Mouse (Mus musculus) layer of hippocampus, postnatal 14 days (tissue): ENCODE measurements around the gene Capn11. TPM values are rescaled to one million over a fixed set of nuclear protein-coding genes. Genes with fewer than 3 reads are reported as not detected.

Experiments used
- DNase-seq, 2 experiments: peaks; one replicate each; pipeline ENCODE4 v3.0.0; 2021 to 2022; ENCODE audit warnings: low spot score in 2 of 2, mixed read lengths in 1 of 2
- total RNA-seq, 2 experiments: library from RNA; stranded (reverse); gene quantifications; 2 replicates each; pipeline ENCODE4 v1.2.3; 2021

The Capn11 gene
- total RNA-seq, 2 experiments from 2014 or later = 0.14 to 0.25 TPM

DNA sequence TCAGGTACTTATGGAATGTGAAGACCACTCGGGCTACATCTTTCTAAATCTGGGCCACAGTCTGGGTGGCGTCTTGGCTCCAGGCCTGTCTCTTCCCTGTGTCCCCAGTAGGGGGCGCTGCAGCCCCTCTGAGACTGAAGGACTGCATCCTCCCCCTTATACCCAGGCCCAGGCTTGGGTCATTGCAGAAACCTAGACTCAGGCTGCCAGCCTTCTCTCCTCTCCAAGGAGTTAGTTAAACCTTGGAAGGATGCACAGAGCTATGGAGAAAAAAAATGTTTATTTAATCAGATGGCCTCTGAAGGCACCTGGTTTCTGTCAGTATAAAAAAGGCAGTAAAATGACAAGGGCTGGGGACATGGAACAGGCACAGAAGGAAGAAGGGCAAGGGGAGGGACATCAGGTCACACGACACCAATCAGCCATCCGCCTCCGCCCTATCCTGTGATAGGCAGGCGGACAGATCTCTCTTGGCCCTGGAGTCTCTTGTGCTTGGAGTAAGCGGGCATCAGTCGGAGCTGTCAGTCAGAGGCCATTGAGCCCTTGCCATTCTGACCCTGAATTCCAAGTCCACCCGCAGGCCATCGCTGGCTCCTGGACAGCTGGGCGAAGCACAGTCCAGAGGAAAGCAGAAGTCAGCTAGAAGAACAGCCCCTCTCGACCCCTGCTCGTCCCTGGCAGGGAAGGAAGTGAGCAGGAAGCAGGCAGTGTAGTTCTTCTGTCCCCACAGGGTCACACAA lies 74.0 kb downstream of the Capn11 start:
- DNase-seq = peak; percentile 80 to 86

DNA sequence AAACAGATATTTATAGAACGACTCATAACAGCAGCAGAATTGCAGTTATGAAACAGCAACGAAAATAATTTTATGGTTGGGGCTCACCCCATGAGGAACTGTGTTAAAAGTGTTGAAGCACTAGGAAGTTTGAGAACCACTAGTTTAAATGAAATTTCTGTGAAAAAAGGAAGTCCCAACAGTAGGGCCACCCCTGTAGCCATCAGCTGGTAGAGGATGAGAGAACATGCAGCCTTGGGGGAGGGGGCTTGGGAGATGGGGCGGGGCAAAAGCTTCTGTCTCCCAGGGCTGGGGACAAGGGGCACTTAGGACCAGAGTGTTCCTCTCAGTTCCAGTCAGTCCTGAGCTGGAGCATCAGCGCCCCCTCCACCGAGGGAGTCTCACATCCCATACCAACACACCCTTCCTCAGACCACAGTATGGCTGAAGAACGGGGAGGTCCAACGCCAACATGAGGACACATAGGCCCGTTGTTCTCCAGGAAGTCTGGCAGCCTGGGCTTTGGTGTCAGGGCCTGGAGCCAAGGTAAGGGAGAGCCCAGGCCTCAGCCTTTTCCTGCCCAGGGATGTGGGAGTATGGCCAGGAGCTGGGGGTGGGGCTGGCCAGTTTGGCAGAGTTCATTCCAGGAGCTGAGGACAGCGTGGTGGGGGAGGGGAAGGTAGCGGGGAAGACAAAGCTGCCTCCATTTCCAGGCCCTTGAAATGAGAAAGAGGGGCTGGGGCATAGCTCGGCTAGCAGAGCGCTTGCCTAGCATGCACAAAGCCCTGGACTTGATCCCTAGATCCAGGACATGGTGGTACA lies 74.8 kb downstream of the Capn11 start:
- peak; percentile 75 to 84 for DNase-seq

DNA sequence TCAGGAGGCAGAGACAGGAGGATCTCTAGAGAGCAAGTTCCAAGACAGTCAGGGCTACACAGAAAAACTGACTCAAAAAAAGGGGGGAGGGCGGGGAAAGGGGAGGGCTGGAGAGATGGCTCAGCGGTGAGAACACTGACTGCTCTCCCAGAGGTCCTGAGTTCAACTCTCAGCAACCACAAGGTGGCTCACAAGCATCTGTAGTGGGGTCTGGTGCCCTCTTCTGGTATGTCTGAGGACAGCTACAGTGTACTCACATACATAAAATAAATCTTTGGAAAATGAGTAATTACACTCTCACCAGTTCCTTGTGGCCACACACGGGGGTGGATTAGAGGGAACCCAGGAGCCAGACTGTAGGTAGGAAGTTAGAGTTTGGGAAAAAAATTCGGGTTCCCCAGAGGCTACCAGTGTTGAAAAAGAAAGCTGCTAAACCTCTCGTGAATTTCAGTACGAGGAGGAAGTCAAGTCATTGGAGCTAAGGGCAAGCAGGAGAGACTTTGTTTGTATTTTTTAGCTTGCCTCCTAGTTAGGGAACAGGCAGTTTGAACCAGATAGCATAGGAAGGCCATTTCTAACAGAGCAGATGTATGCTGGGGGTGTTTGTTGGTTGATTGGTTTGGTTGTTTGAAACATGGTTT lies 76.3 kb downstream of the Capn11 start:
- no peak for DNase-seq

DNA sequence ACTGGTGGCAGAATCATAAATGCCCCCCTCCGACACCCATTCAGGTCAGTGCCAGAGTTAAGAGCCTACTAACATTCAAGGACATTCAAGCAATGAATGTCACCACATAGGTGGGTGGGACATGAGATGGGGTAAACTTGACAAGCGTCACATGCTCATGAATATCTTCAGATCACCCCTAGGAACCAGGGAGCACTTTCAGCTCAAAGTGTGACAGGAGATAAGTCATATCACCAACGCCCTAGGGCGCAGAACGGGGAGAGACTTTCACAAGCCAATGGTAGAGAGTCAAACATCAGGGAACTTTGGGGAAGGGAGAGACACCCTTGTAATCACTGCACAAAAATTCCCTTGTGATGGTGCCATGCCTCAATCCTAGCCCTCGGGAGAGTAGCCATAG lies 76.9 kb downstream of the Capn11 start:
- no peak for DNase-seq

DNA sequence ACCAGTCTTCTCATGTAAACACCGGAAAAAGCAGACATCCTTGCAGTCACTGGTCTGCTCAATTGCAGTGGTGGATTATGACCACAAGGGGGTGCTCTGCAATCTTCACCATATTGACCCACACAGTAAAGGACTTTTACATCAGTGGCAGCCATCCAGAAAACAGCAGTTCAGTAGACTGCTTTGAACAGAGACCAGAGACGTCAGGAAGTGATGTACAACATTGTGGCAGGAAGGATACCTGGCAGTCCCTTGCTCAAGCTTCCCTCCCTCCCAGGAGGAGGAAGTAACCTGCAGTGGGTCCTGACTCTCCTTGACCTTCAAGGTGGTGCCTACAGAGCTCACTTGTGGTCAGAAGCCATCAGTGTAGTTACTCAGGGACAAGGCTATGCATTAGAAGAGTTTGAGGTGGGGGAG lies 77.5 kb downstream of the Capn11 start:
- DNase-seq = peak in 1 of 2 experiments; percentile 75

DNA sequence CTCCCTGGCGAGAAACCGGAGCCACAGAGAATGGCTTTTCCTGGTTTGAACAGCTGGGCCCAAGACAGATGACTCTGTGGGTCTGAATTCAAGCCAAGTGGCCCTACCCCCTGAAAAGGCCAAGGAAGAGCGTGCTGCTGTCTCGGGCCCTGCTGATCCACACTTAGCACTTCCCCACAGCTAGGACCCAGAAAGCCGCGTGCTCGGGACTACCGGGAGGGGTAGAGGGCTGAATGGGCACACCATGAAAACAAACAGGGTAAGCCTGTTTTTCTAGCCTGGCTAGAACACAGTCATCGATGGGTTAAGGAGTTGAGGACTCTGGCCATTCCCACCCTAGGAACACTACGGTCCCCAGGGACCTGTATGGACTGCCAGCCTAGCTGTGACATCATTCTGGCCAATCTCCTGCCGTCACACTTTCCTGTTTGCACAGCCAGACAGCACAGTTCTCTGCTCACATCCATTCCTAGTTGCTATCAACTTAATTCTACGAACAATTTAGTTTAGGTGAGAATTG lies 78.1 kb downstream of the Capn11 start:
- DNase-seq = no peak

Other genes with a start within 250 kb of the Capn11 start
- gene Cdc5l, start 225.6 kb downstream of the Capn11 start, total RNA-seq = 10 to 100 TPM; 47.0 to 50.2 TPM
- 1 to 10 TPM; 5.0 to 5.4 TPM for gene Spats1, start 183.9 kb downstream of the Capn11 start, total RNA-seq
- 10 to 100 TPM; 20.4 to 24.2 TPM for gene Aars2, start 152.5 kb downstream of the Capn11 start, total RNA-seq
- gene Tcte1, start 135.9 kb downstream of the Capn11 start, total RNA-seq = 1 to 10 TPM in 1 of 2 experiments, under 1 TPM in 1; 0.88 to 1.1 TPM
- 100 to 1,000 TPM; 106 to 107 TPM for gene Tmem151b, start 109.6 kb downstream of the Capn11 start, total RNA-seq
- gene Nfkbie, start 103.6 kb downstream of the Capn11 start, total RNA-seq = 1 to 10 TPM; 3.4 to 3.6 TPM
- gene Slc35b2, start 95.5 kb downstream of the Capn11 start, total RNA-seq = 10 to 100 TPM; 47.3 to 52.8 TPM
- 1,000 to 10,000 TPM; 1,658 to 1,733 TPM for gene Hsp90ab1, start 86.1 kb downstream of the Capn11 start, total RNA-seq
- gene Slc29a1, start 59.7 kb downstream of the Capn11 start, total RNA-seq = 10 to 100 TPM; 17.5 to 22.9 TPM
- not detected for gene Mymx, start 57.2 kb downstream of the Capn11 start, total RNA-seq
- 10 to 100 TPM; 36.4 to 43.5 TPM for gene Mrpl14, start 27.0 kb upstream of the Capn11 start, total RNA-seq
- 100 to 1,000 TPM; 219 to 224 TPM for gene Tmem63b, start 27.6 kb upstream of the Capn11 start, total RNA-seq
- gene 1600014C23Rik, start 74.5 kb upstream of the Capn11 start, total RNA-seq = not detected